Mouse (Mus musculus) urinary bladder, adult 2 months (tissue): ENCODE results near the gene Stx1a. TPM values are rescaled to one million over a fixed set of nuclear protein-coding genes. Genes with fewer than 3 reads are reported as not detected.
A peak's percentile ranks its signal among the peaks of the same experiment; 100 is the strongest.

Source experiments
- DNase-seq: peaks from one replicate; pipeline ENCODE4 v3.0.0; 2022; ENCODE audit warnings: low spot score
- polyA plus RNA-seq: library from polyadenylated mRNA; depleted of rRNA; stranded (reverse); fragments of >200 nt; gene quantifications from 2 replicates; pipeline ENCODE4 v1.2.3, GENCODE M21; 2012; rRNA removed

Stx1a gene
- polyA plus RNA-seq = 9.6 and 11.5 TPM in 2 replicates

- DNase-seq = peak; percentile 65
These were observed at the start of gene Stx1a for GRCm38 (mm10) chr5:135023344-135024173. Gene Stx1a, plus strand, starts transcription at chr5:135023482.

- no peak for DNase-seq
These were observed 49.8 kb upstream of the Stx1a start for GRCm38 (mm10) chr5:134973526-134973925.

- DNase-seq = no peak
These were observed 49.0 kb upstream of the Stx1a start for GRCm38 (mm10) chr5:134974294-134974693.

GRCm38 (mm10) chr5:134974921-134975320, 48.4 kb upstream of the Stx1a start:
- DNase-seq = no peak

GRCm38 (mm10) chr5:134976164-134976563, 47.1 kb upstream of the Stx1a start:
- DNase-seq = no peak

- DNase-seq = no peak
These were observed 46.6 kb upstream of the Stx1a start for GRCm38 (mm10) chr5:134976577-134977250.

- DNase-seq = no peak
These were observed 45.4 kb upstream of the Stx1a start for GRCm38 (mm10) chr5:134977837-134978236.

- DNase-seq = no peak
These were observed 42.1 kb upstream of the Stx1a start for GRCm38 (mm10) chr5:134981149-134981548.

GRCm38 (mm10) chr5:134983111-134983510, 40.2 kb upstream of the Stx1a start:
- no peak for DNase-seq

GRCm38 (mm10) chr5:134983771-134984170, 39.5 kb upstream of the Stx1a start:
- no peak for DNase-seq

GRCm38 (mm10) chr5:134985633-134986297, 37.5 kb upstream of the Stx1a start, which contains the start of gene Cldn3:
Gene Cldn3, plus strand, starts transcription at chr5:134986214.
- DNase-seq = no peak

GRCm38 (mm10) chr5:134986298-134987268, 36.7 kb upstream of the Stx1a start:
- DNase-seq = no peak

- DNase-seq = no peak
These were observed 34.1 kb upstream of the Stx1a start for GRCm38 (mm10) chr5:134989166-134989565.

- DNase-seq = no peak
These were observed 33.5 kb upstream of the Stx1a start for GRCm38 (mm10) chr5:134989741-134990140.

- no peak for DNase-seq
These were observed 30.7 kb upstream of the Stx1a start for GRCm38 (mm10) chr5:134992566-134992965.

GRCm38 (mm10) chr5:134998359-134998758, 24.9 kb upstream of the Stx1a start:
- DNase-seq = no peak

GRCm38 (mm10) chr5:134999797-135000196, 23.5 kb upstream of the Stx1a start:
- DNase-seq = no peak

- DNase-seq = no peak
These were observed 22.5 kb upstream of the Stx1a start for GRCm38 (mm10) chr5:135000751-135001150.

GRCm38 (mm10) chr5:135001309-135001708, 22.0 kb upstream of the Stx1a start:
- no peak for DNase-seq

- DNase-seq = no peak
These were observed 21.1 kb upstream of the Stx1a start for GRCm38 (mm10) chr5:135002151-135002550.
